Mouse (Mus musculus) neutrophil, adult 65 days (primary cell): ENCODE results near the gene Inf2. TPM values are rescaled to one million over a fixed set of nuclear protein-coding genes. Genes with fewer than 3 reads are reported as not detected.

Experiments
- total RNA-seq: library from RNA; stranded (reverse); gene quantifications from 2 replicates; pipeline ENCODE4 v1.2.4, GENCODE M21; 2023

The Inf2 gene
- total RNA-seq = 38.5 and 46.5 TPM in 2 replicates

DNA sequence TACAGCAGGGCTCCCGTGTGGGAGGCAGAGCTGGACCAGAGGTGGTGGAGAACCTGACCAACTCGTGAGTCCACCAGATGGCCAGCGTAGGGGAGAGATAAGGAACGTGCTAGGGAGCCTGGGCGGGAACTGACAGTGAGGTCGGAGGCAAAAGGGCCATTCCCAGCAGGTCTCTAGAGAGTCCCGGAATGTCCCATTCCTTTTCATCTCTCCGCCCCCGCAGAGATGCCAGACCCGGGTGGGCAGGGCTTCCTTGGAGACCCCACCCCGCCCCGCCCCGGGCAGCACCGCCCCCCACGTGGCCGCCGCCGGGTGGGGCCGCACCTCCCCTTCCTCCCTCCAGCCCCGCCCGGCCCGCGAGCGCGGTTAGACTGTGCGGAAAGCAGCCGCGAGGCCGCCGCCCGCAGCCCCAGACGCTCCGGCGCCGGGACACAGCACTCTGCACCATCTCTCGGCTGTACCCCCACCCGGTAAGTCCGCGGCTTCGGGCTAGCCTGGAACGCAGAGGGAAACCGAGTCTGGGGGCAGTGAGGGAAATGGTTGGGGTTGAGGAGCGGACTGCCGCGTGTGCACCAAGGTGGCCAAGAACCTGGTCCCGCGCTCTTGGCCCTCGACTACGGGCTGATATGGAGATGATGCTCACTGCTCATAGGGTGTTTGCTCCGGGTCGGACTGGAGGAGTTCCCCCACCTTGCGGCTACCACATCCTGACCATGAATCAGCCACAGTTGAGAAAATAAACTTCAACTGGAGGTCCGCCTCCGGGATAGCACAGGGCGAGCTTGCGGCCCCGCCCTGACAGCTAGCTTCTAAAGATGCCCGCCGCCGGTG is at the start of gene Inf2:
Gene Inf2 (plus strand): TSS at position 359 of the 831 bp plus-strand sequence.

DNA sequence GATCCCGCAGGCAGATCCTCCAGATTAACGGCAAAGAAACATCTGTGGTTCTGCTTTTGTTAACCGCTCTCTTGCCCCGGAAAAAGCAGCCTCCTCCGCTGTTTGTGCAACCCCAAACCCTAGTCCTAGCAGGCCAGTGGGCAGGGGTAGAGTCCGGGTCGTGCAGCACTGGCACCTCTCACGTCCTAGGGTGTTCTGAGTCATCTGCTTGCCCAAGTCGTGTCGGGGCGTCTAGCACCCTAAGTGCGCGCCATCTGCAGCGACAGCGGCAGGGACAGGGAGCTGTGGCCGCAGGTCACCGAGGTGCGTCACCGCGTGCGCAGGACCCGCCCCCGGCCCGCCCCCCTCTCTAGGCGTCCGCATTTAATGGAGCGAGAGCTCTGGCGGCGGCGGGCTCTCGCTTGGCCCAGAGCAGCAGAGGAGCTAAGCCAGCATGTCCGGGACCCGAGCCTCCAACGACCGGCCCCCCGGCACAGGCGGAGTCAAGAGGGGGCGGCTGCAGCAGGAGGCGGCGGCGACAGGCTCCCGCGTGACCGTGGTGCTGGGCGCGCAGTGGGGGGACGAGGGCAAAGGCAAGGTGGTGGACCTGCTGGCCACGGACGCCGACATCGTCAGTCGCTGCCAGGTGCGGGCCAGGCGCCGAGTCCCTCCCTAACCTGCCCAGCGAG is 31.2 kb downstream of the Inf2 start, which contains the start of gene Adssl1:
Gene Adssl1 (plus strand): TSS at position 360 of the 668 bp plus-strand sequence.

DNA sequence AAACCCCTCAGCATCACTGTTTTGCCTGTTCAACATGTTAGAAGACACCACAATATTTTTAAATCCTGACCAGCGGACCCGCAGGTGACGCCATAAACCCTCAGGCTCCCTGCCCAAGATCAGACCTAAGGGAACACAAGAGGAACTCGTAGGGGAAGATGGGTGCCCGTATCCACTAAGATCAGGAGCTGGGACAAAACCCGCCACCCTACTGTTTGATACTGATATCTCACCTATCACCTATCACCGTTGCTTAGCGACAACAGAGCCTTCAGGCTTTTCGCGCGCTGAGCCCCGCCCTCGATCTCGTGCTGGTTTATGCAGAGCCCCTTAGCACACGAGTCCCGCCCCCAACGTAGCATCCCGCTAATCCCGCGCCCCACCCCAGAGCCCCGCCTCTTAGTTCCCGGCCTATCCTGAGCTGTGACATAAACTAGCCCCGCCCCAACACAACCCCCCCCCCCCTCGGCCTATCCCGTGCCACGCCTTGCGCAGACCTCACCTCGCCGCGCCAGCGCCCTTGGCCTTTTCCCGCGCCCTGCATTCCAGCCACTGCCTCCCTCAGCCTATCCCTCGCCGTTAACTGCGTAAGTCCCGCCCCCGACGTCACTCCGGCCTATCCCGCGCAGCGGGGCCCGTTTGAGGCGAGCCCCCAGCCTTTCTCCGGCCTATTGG is 55.7 kb downstream of the Inf2 start, which contains the start of gene Siva1:
Gene Siva1 (plus strand): TSS at position 500 of the 675 bp plus-strand sequence.

Other genes starting within 250 kb of the Inf2 start
- not detected in 2 replicates for gene A530016L24Rik, start 99.3 kb upstream of the Inf2 start, total RNA-seq
- gene Tmem179, start 72.0 kb upstream of the Inf2 start, total RNA-seq = not detected in 2 replicates
- gene Adssl1, start 31.3 kb downstream of the Inf2 start, total RNA-seq = 81.2 and 82.3 TPM in 2 replicates
- gene Siva1, start 55.9 kb downstream of the Inf2 start, total RNA-seq = 37.4 and 47.6 TPM in 2 replicates
- 178 and 210 TPM in 2 replicates for gene Akt1, start 86.1 kb downstream of the Inf2 start, total RNA-seq
- gene Zbtb42, start 90.0 kb downstream of the Inf2 start, total RNA-seq = 15.8 and 28.5 TPM in 2 replicates
- gene Cep170b, start 131.7 kb downstream of the Inf2 start, total RNA-seq = 0.50 and 1.8 TPM in 2 replicates
- 184 and 208 TPM in 2 replicates for gene Pld4, start 171.9 kb downstream of the Inf2 start, total RNA-seq
- 0.50 and 0.73 TPM in 2 replicates for gene Ahnak2, start 213.9 kb downstream of the Inf2 start, total RNA-seq
- gene Clba1, start 220.2 kb downstream of the Inf2 start, total RNA-seq = 2.0 and 3.2 TPM in 2 replicates
- 30.0 and 37.4 TPM in 2 replicates for gene Cdca4, start 240.6 kb downstream of the Inf2 start, total RNA-seq